Mouse (Mus musculus) common myeloid progenitor, adult 5-6 weeks (primary cell): ENCODE data around the gene Sdk2. TPM values are rescaled to one million over a fixed set of nuclear protein-coding genes. Genes with fewer than 3 reads are reported as not detected.
A peak's percentile ranks its signal among the peaks of the same experiment; 100 is the strongest.

Experiments used
- ATAC-seq: replicated peaks from 2 replicates; pipeline ENCODE4 v1.8.0; 2016; ENCODE audit warnings: low read depth, mild to moderate bottlenecking, moderate TSS enrichment, inconsistent platforms; ENCODE audit not compliant: poor library complexity, severe bottlenecking
- total RNA-seq: library from RNA; stranded (forward); fragments of 200-1000, 187-1606 nt; gene quantifications from 2 replicates; pipeline ENCODE4 v1.2.3, GENCODE M21; 2017

The Sdk2 gene
- total RNA-seq, 1 experiment from 2014 or later = not detected

- ATAC-seq = no peak
These were observed 287.8 kb downstream of the Sdk2 start for GRCm38 (mm10) chr11:113778733-113779679.

- ATAC-seq = peak; percentile 64
These were observed 288.9 kb downstream of the Sdk2 start for GRCm38 (mm10) chr11:113777878-113778464.

- 0 out of 2 replicates have a peak, but pooled peaks have one; percentile 23 for ATAC-seq
These were observed 289.9 kb downstream of the Sdk2 start for GRCm38 (mm10) chr11:113776851-113777511.

GRCm38 (mm10) chr11:113774773-113775172 lies 292.1 kb downstream of the Sdk2 start:
- no peak for ATAC-seq

GRCm38 (mm10) chr11:113773191-113773590 lies 293.7 kb downstream of the Sdk2 start:
- ATAC-seq = no peak

GRCm38 (mm10) chr11:113771187-113771586 lies 295.7 kb downstream of the Sdk2 start:
- no peak for ATAC-seq

GRCm38 (mm10) chr11:113768356-113768755 lies 298.5 kb downstream of the Sdk2 start:
- ATAC-seq = no peak

GRCm38 (mm10) chr11:113767285-113767684 lies 299.6 kb downstream of the Sdk2 start:
- ATAC-seq = no peak

- peak; percentile 21; the same call in 1 of the 2 replicates for ATAC-seq
These were observed 300.4 kb downstream of the Sdk2 start for GRCm38 (mm10) chr11:113766284-113766985.

- no peak for ATAC-seq
These were observed 302.6 kb downstream of the Sdk2 start for GRCm38 (mm10) chr11:113764132-113764849.

- ATAC-seq = no peak
These were observed 303.4 kb downstream of the Sdk2 start for GRCm38 (mm10) chr11:113763449-113763848.

GRCm38 (mm10) chr11:113762136-113762797 lies 304.6 kb downstream of the Sdk2 start:
- 0 out of 2 replicates have a peak, but pooled peaks have one; percentile 20 for ATAC-seq

- ATAC-seq = peak; percentile 82
These were observed 305.2 kb downstream of the Sdk2 start for GRCm38 (mm10) chr11:113761646-113762045.

- no peak for ATAC-seq
These were observed 306.4 kb downstream of the Sdk2 start for GRCm38 (mm10) chr11:113760476-113760875.

GRCm38 (mm10) chr11:113758851-113759250 lies 308.0 kb downstream of the Sdk2 start:
- no peak for ATAC-seq

GRCm38 (mm10) chr11:113756578-113756977 lies 310.3 kb downstream of the Sdk2 start:
- ATAC-seq = no peak

- no peak for ATAC-seq
These were observed 311.0 kb downstream of the Sdk2 start for GRCm38 (mm10) chr11:113755878-113756277.

GRCm38 (mm10) chr11:113754845-113755244 lies 312.0 kb downstream of the Sdk2 start:
- no peak for ATAC-seq
